Mouse (Mus musculus): ENCODE measurements around the gene Tmem120b. TPM values are rescaled to one million over a fixed set of nuclear protein-coding genes. Genes with fewer than 3 reads are reported as not detected.

Gene Tmem120b
- total RNA-seq, 2 experiments from 2014 or later, result 1.4 TPM

DNA sequence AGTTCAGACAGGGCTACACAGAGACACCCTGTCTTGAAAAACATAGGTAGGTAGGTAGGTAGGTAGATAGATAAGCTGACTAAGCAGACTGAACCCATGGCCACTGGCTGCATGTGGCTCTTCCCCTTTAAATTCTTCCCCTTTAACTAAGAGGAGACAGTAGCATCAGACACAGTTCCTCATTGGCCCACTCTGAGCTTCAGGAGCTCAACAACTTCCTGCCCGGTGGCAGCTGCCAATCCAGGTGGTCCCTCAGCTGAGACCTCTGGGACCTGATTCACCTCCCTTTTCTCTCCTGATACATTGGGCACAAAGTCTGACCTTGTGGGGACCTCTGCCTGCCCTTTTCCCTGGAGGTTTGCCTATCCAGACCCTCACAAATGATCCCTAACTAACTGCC, 84.7 kb downstream of the Tmem120b start:
- no peak for ATAC-seq (replicated peaks; ENCODE audit: poor library complexity)

DNA sequence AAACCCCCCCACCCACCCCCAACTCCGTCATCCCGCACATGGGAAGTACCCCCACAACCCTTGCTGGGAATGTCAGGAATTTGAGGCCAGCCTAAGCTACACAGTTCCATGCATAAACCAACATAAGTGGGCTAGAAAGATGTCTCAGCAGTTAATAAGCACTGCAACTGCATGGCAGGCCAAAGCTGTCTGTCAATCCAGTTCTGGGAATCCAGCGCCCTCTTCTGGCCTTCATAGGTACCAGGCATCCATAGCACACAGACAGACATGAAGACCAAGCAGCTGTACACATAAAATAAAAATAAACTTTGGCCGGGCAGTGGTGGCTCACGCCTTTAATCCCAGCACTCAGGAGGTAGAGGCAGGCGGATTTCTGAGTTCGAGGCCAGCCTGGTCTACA, 87.2 kb downstream of the Tmem120b start:
- ATAC-seq (replicated peaks; ENCODE audit: poor library complexity), result peak; percentile 72

DNA sequence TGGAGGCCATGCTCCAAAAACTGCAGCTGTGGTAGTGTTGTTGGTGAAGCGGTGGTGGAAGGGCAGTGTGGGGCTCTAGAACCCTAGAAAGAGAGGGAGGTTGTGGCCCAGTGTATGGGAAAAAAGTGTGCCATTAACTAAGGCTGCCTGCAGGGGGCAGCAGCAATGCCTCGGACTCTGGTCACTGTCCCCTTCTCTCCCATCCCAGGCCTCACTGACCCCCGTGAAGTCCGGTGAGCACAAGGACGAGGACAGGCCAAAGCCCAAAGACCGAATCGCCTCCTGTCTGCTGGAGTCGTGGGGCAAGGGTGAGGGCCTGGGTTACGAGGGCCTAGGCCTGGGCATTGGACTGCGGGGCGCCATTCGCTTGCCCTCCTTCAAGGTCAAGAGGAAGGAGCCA, 88.5 kb downstream of the Tmem120b start:
- 0 out of 2 replicates have a peak, but pooled peaks have one; percentile 38 for ATAC-seq (replicated peaks; ENCODE audit: poor library complexity)

DNA sequence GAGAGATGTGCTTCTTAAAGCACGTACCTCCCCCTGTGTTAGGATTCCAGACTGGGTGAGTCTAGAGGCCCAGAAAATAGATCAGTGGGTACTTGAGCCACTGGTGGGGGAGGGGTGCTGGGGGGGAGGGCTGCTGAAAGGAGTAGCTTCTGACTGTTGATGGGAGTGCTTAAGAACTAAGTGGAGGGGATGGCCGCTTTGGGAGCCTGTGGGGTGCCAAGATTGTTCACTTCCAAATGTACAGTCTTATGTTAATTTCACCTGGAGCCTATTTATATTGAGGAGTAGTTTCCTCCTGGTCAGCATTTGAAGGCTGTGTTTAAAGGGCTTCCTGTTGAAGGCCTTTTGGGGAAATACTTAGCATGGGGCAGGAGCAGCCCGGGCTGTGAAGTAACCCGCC, 89.8 kb downstream of the Tmem120b start:
- ATAC-seq (replicated peaks; ENCODE audit: poor library complexity), result no peak

DNA sequence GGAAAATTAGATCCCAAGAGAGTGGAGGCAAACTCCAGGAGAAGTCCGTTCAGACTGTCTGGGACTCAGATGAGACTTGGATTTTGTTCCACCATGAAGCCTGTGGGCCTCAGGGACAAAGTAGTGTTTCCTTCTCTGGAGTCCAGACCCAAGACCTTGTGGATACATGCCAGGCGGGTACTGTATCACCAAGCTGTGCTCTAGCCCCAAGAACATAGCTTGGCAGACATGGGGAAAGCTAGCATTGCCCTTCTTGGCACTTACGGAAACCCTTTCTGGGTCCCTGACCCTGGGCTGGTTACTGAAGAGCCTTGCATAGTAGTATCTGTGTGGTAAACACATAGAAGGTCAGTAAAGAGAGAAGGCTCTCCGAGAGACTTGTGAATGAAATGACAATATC, 91.2 kb downstream of the Tmem120b start:
- no peak for ATAC-seq (replicated peaks; ENCODE audit: poor library complexity)

DNA sequence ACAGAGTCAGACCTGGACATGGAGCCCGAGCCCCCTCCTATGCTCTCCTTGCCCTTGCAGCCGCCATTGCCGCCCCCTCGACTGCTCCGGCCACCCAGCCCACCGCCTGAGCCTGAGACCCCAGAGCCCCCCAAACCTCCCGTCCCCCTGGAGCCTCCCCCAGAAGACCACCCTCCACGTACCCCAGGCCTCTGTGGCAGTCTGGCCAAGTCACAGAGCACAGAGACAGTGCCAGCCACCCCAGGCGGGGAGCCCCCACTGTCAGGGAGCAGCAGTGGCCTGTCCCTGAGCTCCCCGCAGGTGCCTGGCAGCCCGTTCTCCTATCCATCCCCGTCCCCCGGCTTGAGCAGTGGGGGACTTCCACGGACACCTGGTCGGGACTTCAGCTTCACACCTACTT, 91.7 kb downstream of the Tmem120b start:
- ATAC-seq (replicated peaks; ENCODE audit: poor library complexity), result no peak

DNA sequence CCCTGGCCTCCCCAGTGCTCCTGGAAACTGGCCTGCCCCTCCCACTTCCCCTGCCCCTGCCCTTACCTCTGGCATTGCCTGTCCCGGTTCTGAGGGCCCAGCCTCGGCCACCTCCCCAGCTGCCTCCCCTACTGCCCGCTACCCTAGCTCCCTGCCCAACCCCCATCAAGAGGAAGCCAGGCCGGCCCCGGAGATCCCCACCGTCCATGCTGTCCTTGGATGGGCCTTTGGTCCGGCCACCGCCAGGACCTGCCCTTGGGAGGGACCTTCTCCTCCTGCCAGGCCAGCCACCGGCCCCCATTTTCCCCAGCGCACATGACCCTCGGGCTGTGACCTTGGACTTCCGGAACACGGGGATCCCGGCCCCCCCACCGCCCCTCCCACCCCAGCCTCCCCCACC, 92.1 kb downstream of the Tmem120b start:
- no peak for ATAC-seq (replicated peaks; ENCODE audit: poor library complexity)

DNA sequence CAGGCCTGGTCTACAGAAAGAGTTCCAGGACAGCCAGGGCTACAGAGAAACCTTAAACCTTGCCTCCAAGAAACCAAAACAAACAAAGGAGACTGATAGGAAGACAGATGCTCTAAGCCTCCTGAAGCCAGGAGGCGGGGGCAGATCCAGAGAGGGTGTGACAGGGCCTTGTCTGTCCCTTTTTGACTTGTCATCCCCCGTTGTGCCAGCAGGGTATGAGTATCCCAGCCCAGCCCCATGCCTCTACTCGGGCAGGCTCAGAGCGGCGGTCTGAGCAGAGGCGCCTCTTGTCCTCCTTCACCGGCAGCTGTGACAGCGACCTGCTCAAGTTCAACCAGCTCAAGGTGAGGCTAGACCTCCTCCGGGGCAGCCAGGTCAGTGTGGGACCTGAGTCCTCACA, 94.7 kb downstream of the Tmem120b start:
- peak; percentile 76 for ATAC-seq (replicated peaks; ENCODE audit: poor library complexity)

DNA sequence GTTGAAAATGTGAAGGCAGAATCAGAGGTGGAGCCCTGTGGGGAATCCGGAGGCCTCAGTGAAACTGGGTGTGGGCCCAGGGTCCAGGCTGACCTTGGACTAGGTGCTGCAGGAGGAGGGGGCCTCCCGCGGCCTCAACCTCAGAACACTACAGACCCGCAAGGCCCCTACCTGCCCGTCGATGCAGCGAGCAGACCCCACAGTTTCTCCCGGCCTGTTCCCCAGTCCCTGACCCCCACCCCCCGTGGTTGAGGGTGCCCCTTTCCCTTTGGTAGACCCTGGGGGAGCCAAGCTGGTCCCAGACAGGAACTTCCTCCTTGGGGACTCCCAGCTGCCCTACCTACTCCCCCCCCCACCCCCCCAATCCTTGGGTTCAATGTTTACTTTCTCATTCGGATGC, 98.2 kb downstream of the Tmem120b start:
- no peak for ATAC-seq (replicated peaks; ENCODE audit: poor library complexity)

Other genes starting within 250 kb of the Tmem120b start
- 193 and 210 TPM in 2 replicates for gene Anapc5, start 247.1 kb upstream of the Tmem120b start, total RNA-seq (2015)
- gene Anapc5, start 247.1 kb upstream of the Tmem120b start, total RNA-seq (2017), result 298 and 322 TPM in 2 replicates
- gene Rnf34, start 218.4 kb upstream of the Tmem120b start, total RNA-seq (2015), result 7.9 and 10.1 TPM in 2 replicates
- 12.7 and 15.6 TPM in 2 replicates for gene Rnf34, start 218.4 kb upstream of the Tmem120b start, total RNA-seq (2017)
- gene Kdm2b, start 78.6 kb upstream of the Tmem120b start, total RNA-seq (2015), result 60.0 and 60.4 TPM in 2 replicates
- gene Kdm2b, start 78.6 kb upstream of the Tmem120b start, total RNA-seq (2017), result 49.0 and 75.4 TPM in 2 replicates
- gene Orai1, start 53.3 kb upstream of the Tmem120b start, total RNA-seq (2015), result 66.5 and 68.6 TPM in 2 replicates
- gene Orai1, start 53.3 kb upstream of the Tmem120b start, total RNA-seq (2017), result 13.5 and 20.8 TPM in 2 replicates
- not detected in 2 replicates for gene Morn3, start 21.4 kb upstream of the Tmem120b start, total RNA-seq (2015)
- not detected in 2 replicates for gene Morn3, start 21.4 kb upstream of the Tmem120b start, total RNA-seq (2017)
- gene Rhof, start 64.3 kb downstream of the Tmem120b start, total RNA-seq (2015), result 0.42 and 1.0 TPM in 2 replicates
- gene Rhof, start 64.3 kb downstream of the Tmem120b start, total RNA-seq (2017), result 0.54 and 1.1 TPM in 2 replicates
- 27.5 and 28.3 TPM in 2 replicates for gene Setd1b, start 73.8 kb downstream of the Tmem120b start, total RNA-seq (2015)
- 1.9 and 3.1 TPM in 2 replicates for gene Setd1b, start 73.8 kb downstream of the Tmem120b start, total RNA-seq (2017)
- gene Psmd9, start 101.0 kb downstream of the Tmem120b start, total RNA-seq (2015), result 22.3 and 23.9 TPM in 2 replicates
- 15.2 and 19.4 TPM in 2 replicates for gene Psmd9, start 101.0 kb downstream of the Tmem120b start, total RNA-seq (2017)
- not detected in 2 replicates for gene Hpd, start 114.3 kb downstream of the Tmem120b start, total RNA-seq (2015)
- gene Hpd, start 114.3 kb downstream of the Tmem120b start, total RNA-seq (2017), result not detected in 2 replicates
- gene Wdr66, start 183.7 kb downstream of the Tmem120b start, total RNA-seq (2015), result 0.07 TPM in 1 of 2 replicates, not detected in the other
- not detected in 2 replicates for gene Wdr66, start 183.7 kb downstream of the Tmem120b start, total RNA-seq (2017)